Mouse (Mus musculus): ENCODE data around the gene Slc45a2. TPM values are rescaled to one million over a fixed set of nuclear protein-coding genes. Genes with fewer than 3 reads are reported as not detected.

Slc45a2 gene
- polyA plus RNA-seq (2015; fragmentation: Nextera tagmentation; extraction: Ambion mirVana): not detected in 2 replicates

DNA sequence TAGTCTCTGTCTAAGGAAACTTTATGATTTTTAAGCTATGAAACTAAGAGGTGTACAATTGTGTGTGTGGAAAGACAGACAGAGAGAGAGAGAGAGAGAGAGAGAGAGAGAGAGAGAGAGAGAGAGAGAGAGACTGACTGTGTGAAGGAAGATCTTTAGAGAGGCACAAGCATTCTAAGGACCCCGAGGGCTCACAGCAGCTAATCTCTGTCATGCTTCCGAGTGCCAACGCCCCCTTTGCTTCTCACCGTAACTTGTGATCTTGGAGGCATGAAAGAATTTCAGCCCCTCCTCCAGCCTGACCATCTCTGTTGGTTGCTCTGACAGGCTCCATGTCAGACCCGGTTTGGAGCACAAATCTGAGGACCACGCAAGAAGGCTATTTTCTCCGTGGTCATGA is at the start of gene Slc45a2:
Gene Slc45a2, plus strand, starts transcription at position 301 of the 400 bp plus-strand sequence.
- WGBS: 64% methylated on average over 7 of the region's 7 CpGs
- no peak for ATAC-seq
- no peak within 1 kb of the TSS for H3K4me2 ChIP-seq (ENCODE audit: low read depth, low read length)

DNA sequence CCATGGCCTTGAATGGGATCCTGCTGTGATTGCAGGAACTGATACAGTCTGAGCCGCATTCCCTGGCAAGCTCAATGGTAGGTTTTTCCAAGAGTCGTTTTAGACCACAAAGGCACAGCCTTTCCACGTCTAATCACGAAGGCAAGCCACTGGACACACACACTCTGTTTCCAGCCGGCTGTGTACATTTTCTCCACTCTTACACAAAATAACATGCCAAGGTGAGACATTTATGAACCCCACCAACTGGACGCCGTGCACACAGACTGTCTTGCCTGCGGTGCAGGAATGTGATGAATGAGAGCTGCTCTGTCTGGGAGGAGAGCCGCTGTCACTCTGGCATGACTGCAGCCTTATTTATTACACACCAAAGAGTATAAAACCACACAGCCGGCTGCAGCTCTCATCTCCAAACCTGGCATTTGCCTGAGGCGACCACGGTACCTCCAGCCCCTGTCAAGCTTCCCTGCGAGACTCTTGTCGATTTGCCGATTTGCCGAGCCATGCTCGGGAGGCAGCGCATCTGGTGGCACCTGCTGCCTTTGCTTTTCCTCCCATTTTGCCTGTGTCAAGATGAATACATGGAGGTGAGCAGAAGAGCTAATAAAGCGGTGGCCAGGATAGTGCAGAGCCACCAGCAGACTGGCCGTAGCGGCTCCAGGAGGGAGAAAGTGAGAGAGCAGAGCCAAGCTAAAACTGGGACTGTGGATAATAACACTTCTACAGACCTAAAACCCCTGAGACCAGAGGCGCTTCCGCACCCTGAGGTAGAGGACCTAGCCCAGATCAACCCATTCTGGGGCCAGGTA is 48.4 kb upstream of the Slc45a2 start, which contains the start of gene C1qtnf3:
Gene C1qtnf3, plus strand, starts transcription at position 382 of the 809 bp plus-strand sequence.
- ATAC-seq: no peak
- Histone ChIP-seq H3K27me3 (replicated peaks; ENCODE audit: control insufficient read depth, insufficient read depth, low read length) (no peaks in the 10 kb centered on the region), H3K4me3 (ENCODE audit: low read length) (no peak within 1 kb of the TSS), H3K4me1 (ENCODE audit: control insufficient read depth, insufficient read depth, low read length) (peaks cover 3% of the 10 kb centered on the region; the same call in 1 of the 2 replicates), H3K9me3 (ENCODE audit: control insufficient read depth, low read length) (no peaks in the 10 kb centered on the region), H3K36me3 (ENCODE audit: control insufficient read depth, insufficient read depth, low read length) (no peaks in the 10 kb centered on the region), H3K9ac (ENCODE audit: low read depth, low read length) (no peak within 1 kb of the TSS), H3K4me2 (ENCODE audit: low read depth, low read length) (no peak within 1 kb of the TSS), H3K27ac (ENCODE audit: low read length) (no peak within 1 kb of the TSS)
- 56% methylated on average over 23 of the region's 23 CpGs for WGBS

More for the DNA sequence above, at the start of gene Slc45a2:
- H3K27ac ChIP-seq (ENCODE audit: low read length): no peak within 1 kb of the TSS
- H3K9me3 ChIP-seq (ENCODE audit: control insufficient read depth, low read length): no peaks in the 10 kb centered on the region
- no peak within 1 kb of the TSS for H3K9ac ChIP-seq (ENCODE audit: low read depth, low read length)
- no peaks in the 10 kb centered on the region for H3K27me3 ChIP-seq (replicated peaks; ENCODE audit: control insufficient read depth, insufficient read depth, low read length)
- H3K4me1 ChIP-seq (ENCODE audit: control insufficient read depth, insufficient read depth, low read length): no peaks in the 10 kb centered on the region
- H3K36me3 ChIP-seq (ENCODE audit: control insufficient read depth, insufficient read depth, low read length): no peaks in the 10 kb centered on the region
- no peak within 1 kb of the TSS for H3K4me3 ChIP-seq (ENCODE audit: low read length)

DNA sequence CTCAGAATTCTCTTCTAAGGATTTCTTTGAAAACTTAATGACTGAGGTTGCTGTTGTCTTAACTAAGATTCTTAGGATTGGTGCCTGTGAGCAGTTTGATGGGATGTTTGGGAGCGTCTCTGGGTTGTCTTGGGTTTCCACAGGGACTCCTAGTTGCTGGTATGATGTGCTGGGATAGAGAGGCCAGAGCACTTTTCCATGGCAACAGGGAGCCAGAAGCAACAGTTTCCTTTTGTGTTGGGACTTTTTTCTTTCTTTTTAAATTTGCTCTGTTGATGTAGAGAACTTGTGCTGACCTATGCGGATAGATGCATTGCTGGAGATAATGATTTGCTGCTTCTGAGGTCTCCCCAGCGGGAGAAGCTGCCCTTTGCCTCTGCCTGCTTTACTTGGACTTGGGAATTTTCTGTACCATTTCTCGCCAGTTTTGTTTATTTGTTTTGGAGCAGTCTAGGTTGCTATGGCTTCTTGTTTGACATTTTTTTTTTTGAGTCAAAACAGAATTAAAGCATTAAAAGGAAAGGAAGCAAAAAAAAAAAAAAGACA is 47.7 kb upstream of the Slc45a2 start:
- no peaks in the 10 kb centered on the region for H3K9me3 ChIP-seq (ENCODE audit: control insufficient read depth, low read length)
- peaks cover 3% of the 10 kb centered on the region; the same call in 1 of the 2 replicates for H3K4me1 ChIP-seq (ENCODE audit: control insufficient read depth, insufficient read depth, low read length)
- no peak overlapping the region for H3K9ac ChIP-seq (ENCODE audit: low read depth, low read length)
- no peak overlapping the region for H3K4me3 ChIP-seq (ENCODE audit: low read length)
- ATAC-seq: no peak
- H3K27me3 ChIP-seq (replicated peaks; ENCODE audit: control insufficient read depth, insufficient read depth, low read length): no peaks in the 10 kb centered on the region
- WGBS: 48% methylated on average over 4 of the region's 4 CpGs
- no peaks in the 10 kb centered on the region for H3K36me3 ChIP-seq (ENCODE audit: control insufficient read depth, insufficient read depth, low read length)
- H3K27ac ChIP-seq (ENCODE audit: low read length): no peak overlapping the region
- no peak overlapping the region for H3K4me2 ChIP-seq (ENCODE audit: low read depth, low read length)

DNA sequence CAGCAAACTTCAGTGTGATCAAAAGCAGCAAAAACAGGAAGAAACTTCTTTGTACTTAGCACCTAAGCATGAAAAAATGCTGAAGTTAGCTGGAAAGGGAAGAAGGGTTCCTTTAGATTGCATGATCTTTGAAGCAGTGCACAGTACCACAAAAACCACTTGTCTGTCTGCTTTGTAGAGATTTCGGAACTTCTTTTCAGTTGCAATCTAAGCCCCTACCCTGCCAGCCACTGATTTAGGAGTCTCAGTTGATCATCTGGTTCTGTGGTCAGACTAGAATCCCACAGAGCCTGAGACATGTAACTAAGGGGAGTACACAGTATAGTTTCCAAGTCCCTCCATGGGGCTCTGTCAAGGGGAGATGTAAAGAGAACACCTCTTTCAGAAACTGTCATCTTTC is 47.1 kb upstream of the Slc45a2 start:
- H3K4me2 ChIP-seq (ENCODE audit: low read depth, low read length): no peak overlapping the region
- H3K4me1 ChIP-seq (ENCODE audit: control insufficient read depth, insufficient read depth, low read length): peaks cover 3% of the 10 kb centered on the region; the same call in 1 of the 2 replicates
- H3K36me3 ChIP-seq (ENCODE audit: control insufficient read depth, insufficient read depth, low read length): no peaks in the 10 kb centered on the region
- H3K9ac ChIP-seq (ENCODE audit: low read depth, low read length): no peak overlapping the region
- H3K27me3 ChIP-seq (replicated peaks; ENCODE audit: control insufficient read depth, insufficient read depth, low read length): no peaks in the 10 kb centered on the region
- H3K9me3 ChIP-seq (ENCODE audit: control insufficient read depth, low read length): no peaks in the 10 kb centered on the region
- no peak overlapping the region for H3K4me3 ChIP-seq (ENCODE audit: low read length)
- ATAC-seq: no peak
- H3K27ac ChIP-seq (ENCODE audit: low read length): no peak overlapping the region
- 63% methylated on average over 1 of the region's 1 CpGs for WGBS

GRCm38 (mm10) chr15:10954381-10955016 is 46.0 kb upstream of the Slc45a2 start:
- no peak overlapping the region for H3K4me3 ChIP-seq (ENCODE audit: low read length)
- H3K36me3 ChIP-seq (ENCODE audit: control insufficient read depth, insufficient read depth, low read length): no peaks in the 10 kb centered on the region
- H3K27ac ChIP-seq (ENCODE audit: low read length): no peak overlapping the region
- no peaks in the 10 kb centered on the region for H3K9me3 ChIP-seq (ENCODE audit: control insufficient read depth, low read length)
- no peak overlapping the region for H3K4me2 ChIP-seq (ENCODE audit: low read depth, low read length)
- H3K27me3 ChIP-seq (replicated peaks; ENCODE audit: control insufficient read depth, insufficient read depth, low read length): no peaks in the 10 kb centered on the region
- no peak overlapping the region for H3K9ac ChIP-seq (ENCODE audit: low read depth, low read length)
- peak; percentile 54 for ATAC-seq
- 76% methylated on average over 6 of the region's 6 CpGs for WGBS
- peaks cover 3% of the 10 kb centered on the region; the same call in 1 of the 2 replicates for H3K4me1 ChIP-seq (ENCODE audit: control insufficient read depth, insufficient read depth, low read length)

DNA sequence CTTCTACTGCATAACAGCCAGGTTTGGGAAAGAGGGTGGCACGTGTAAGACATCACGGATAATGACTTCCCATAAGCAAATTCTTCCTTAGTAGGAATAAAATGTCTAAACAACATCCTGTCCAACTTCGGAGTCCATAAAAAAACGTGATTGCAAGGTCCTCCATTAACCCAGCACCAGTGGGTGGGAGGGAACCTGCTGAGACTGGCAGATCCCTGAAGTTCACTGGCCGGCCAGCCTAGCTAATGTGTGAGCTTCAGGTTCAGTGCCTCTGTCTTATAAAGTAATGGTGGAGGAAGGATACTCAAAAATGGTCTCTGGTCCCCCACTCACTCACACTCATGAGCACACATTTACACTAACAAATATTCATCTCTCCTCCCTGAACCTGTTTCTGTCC is 45.4 kb upstream of the Slc45a2 start:
- no peak overlapping the region for H3K4me2 ChIP-seq (ENCODE audit: low read depth, low read length)
- no peaks in the 10 kb centered on the region for H3K27me3 ChIP-seq (replicated peaks; ENCODE audit: control insufficient read depth, insufficient read depth, low read length)
- no peak overlapping the region for H3K9ac ChIP-seq (ENCODE audit: low read depth, low read length)
- no peaks in the 10 kb centered on the region for H3K9me3 ChIP-seq (ENCODE audit: control insufficient read depth, low read length)
- WGBS: 52% methylated on average over 5 of the region's 5 CpGs
- H3K4me3 ChIP-seq (ENCODE audit: low read length): no peak overlapping the region
- no peak for ATAC-seq
- peaks cover 3% of the 10 kb centered on the region; the same call in 1 of the 2 replicates for H3K4me1 ChIP-seq (ENCODE audit: control insufficient read depth, insufficient read depth, low read length)
- no peaks in the 10 kb centered on the region for H3K36me3 ChIP-seq (ENCODE audit: control insufficient read depth, insufficient read depth, low read length)
- no peak overlapping the region for H3K27ac ChIP-seq (ENCODE audit: low read length)

DNA sequence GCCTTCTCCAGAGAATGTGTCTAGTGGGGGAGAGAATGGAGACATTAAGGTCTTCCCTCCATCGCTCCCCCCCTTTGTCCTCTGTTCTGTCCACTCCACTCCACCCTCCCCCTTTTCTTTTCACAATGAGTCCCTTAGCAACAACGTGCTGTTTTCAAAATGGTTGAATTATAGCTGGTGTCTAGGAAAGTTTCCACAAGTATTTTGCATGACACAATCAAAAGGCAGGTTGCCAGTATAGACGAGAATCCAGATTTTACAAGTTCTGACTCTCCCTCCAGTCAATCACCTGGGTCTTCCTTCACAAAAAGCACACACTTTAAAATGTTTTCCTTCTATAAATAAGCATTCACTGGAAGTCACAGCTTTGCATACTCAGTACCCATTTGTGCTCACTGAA is 43.8 kb upstream of the Slc45a2 start:
- Histone ChIP-seq H3K9me3 (ENCODE audit: control insufficient read depth, low read length) (no peaks in the 10 kb centered on the region), H3K4me3 (ENCODE audit: low read length) (no peak overlapping the region), H3K9ac (ENCODE audit: low read depth, low read length) (no peak overlapping the region), H3K36me3 (ENCODE audit: control insufficient read depth, insufficient read depth, low read length) (no peaks in the 10 kb centered on the region), H3K27ac (ENCODE audit: low read length) (no peak overlapping the region), H3K4me2 (ENCODE audit: low read depth, low read length) (no peak overlapping the region), H3K27me3 (replicated peaks; ENCODE audit: control insufficient read depth, insufficient read depth, low read length) (no peaks in the 10 kb centered on the region), H3K4me1 (ENCODE audit: control insufficient read depth, insufficient read depth, low read length) (peaks cover 3% of the 10 kb centered on the region; the same call in 1 of the 2 replicates)
- WGBS: 61% methylated on average over 3 of the region's 3 CpGs
- no peak for ATAC-seq

- Histone ChIP-seq H3K4me3 (ENCODE audit: low read length) (no peak overlapping the region), H3K36me3 (ENCODE audit: control insufficient read depth, insufficient read depth, low read length) (no peaks in the 10 kb centered on the region), H3K9ac (ENCODE audit: low read depth, low read length) (no peak overlapping the region), H3K27me3 (replicated peaks; ENCODE audit: control insufficient read depth, insufficient read depth, low read length) (no peaks in the 10 kb centered on the region), H3K4me1 (ENCODE audit: control insufficient read depth, insufficient read depth, low read length) (peaks cover 3% of the 10 kb centered on the region; the same call in 1 of the 2 replicates), H3K4me2 (ENCODE audit: low read depth, low read length) (no peak overlapping the region), H3K9me3 (ENCODE audit: control insufficient read depth, low read length) (no peaks in the 10 kb centered on the region), H3K27ac (ENCODE audit: low read length) (no peak overlapping the region)
- ATAC-seq: peak; percentile 87
- 69% methylated on average over 15 of the region's 15 CpGs for WGBS
Measured at GRCm38 (mm10) chr15:10959277-10960026, 41.1 kb upstream of the Slc45a2 start.

DNA sequence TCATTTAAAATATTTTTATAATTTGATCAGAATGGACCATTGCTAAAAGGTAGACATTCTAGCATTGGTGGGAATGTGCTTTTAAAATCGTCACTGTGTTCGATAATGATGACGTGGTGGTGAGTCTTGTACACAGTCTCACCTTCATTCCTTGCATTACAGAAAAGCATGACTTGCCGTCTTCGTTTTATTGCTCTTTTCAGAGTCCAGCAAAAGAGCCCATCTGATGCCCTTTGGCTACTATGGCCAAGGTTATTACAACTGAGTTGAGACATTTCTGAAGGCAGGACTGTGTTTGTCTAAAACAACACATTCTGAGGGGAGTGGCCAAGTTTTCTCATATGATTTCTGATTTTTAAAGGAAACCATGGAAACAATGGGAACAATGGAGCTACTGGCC is 40.3 kb upstream of the Slc45a2 start:
- H3K4me2 ChIP-seq (ENCODE audit: low read depth, low read length): no peak overlapping the region
- no peak for ATAC-seq
- no peaks in the 10 kb centered on the region for H3K27me3 ChIP-seq (replicated peaks; ENCODE audit: control insufficient read depth, insufficient read depth, low read length)
- H3K36me3 ChIP-seq (ENCODE audit: control insufficient read depth, insufficient read depth, low read length): no peaks in the 10 kb centered on the region
- no peaks in the 10 kb centered on the region for H3K4me1 ChIP-seq (ENCODE audit: control insufficient read depth, insufficient read depth, low read length)
- no peak overlapping the region for H3K9ac ChIP-seq (ENCODE audit: low read depth, low read length)
- no peaks in the 10 kb centered on the region for H3K9me3 ChIP-seq (ENCODE audit: control insufficient read depth, low read length)
- WGBS: 86% methylated on average over 5 of the region's 5 CpGs
- no peak overlapping the region for H3K4me3 ChIP-seq (ENCODE audit: low read length)
- no peak overlapping the region for H3K27ac ChIP-seq (ENCODE audit: low read length)
